Mouse (Mus musculus) stomach, embryonic 16.5 days (tissue): ENCODE data around the gene Emilin2. TPM values are rescaled to one million over a fixed set of nuclear protein-coding genes. Genes with fewer than 3 reads are reported as not detected.

ENCODE experiments used
- ATAC-seq: fragments of 200-750 bp; cut with Nextera tagmentation; 2 replicates; pipeline ENCODE4 v1.8.0; 2017; ENCODE audit warnings: moderate number of reproducible peaks, moderate TSS enrichment; ENCODE audit not compliant: insufficient read depth, low FRiP score
- H3K27ac ChIP-seq: fragments of 300-500 bp; sonication (generic); 2 replicates; pipeline ENCODE4 v1.5.1; 2014; ENCODE audit warnings: low read length
- H3K27me3 ChIP-seq: fragments of 300-500 bp; sonication (generic); 2 replicates; pipeline ENCODE4 v1.6.1; 2014; ENCODE audit warnings: low read length, control low read depth, mixed read lengths; ENCODE audit not compliant: control insufficient read depth, insufficient read depth
- H3K36me3 ChIP-seq: fragments of 300-500 bp; sonication (generic); 2 replicates; pipeline ENCODE4 v1.6.1; 2014; ENCODE audit warnings: low read length; ENCODE audit not compliant: control insufficient read depth, insufficient read depth
- H3K4me1 ChIP-seq: fragments of 300-500 bp; sonication (generic); 2 replicates; pipeline ENCODE4 v1.6.1; 2014; ENCODE audit warnings: low read length, control low read depth, mixed read lengths; ENCODE audit not compliant: control insufficient read depth, insufficient read depth
- H3K4me2 ChIP-seq: fragments of 300-500 bp; sonication (generic); 2 replicates; pipeline ENCODE4 v1.6.1; 2014; ENCODE audit warnings: low read depth, low read length, mixed read lengths
- H3K4me3 ChIP-seq: fragments of 300-500 bp; sonication (generic); replicated peaks from 2 replicates; pipeline ENCODE4 v1.5.1; 2014; ENCODE audit warnings: mild to moderate bottlenecking, low read length
- H3K9ac ChIP-seq: fragments of 300-500 bp; sonication (generic); 2 replicates; pipeline ENCODE4 v1.6.1; 2014; ENCODE audit warnings: low read length
- H3K9me3 ChIP-seq: fragments of 300-500 bp; sonication (generic); replicated peaks from 2 replicates; pipeline ENCODE4 v1.6.1; 2016; ENCODE audit warnings: low read length, control low read depth; ENCODE audit not compliant: control insufficient read depth
- WGBS: fragments of 180-500 bp; shearing (Covaris S2); extraction: QIAGEN DNeasy Blood & Tissue Kit; methylation state at CpG from one replicate; pipeline ENCODE4 v1.1.7; 2014; 5-methylcytosine and 5-hydroxymethylcytosine counted together
- polyA plus RNA-seq: library from polyadenylated mRNA; unstranded; fragments of >200 nt; fragmentation: Nextera tagmentation; extraction: Ambion mirVana; gene quantifications from 2 replicates; pipeline ENCODE4 v1.2.1, GENCODE M21; 2015

Gene Emilin2
- polyA plus RNA-seq, 1 experiment from 2014 or later = 4.5 TPM

- no peak overlapping the region for H3K27ac ChIP-seq
Measured at GRCm38 (mm10) chr17:71251601-71252001, 60.2 kb downstream of the Emilin2 start.

GRCm38 (mm10) chr17:71250819-71251600 lies 60.8 kb downstream of the Emilin2 start:
- H3K4me2 ChIP-seq = no peak overlapping the region
- H3K27ac ChIP-seq = no peak overlapping the region
- no peaks in the 10 kb centered on the region for H3K4me1 ChIP-seq
- H3K27me3 ChIP-seq = no peaks in the 10 kb centered on the region
- H3K36me3 ChIP-seq = peaks cover 6% of the 10 kb centered on the region
- 0 out of 2 replicates have a peak, but pooled peaks have one; percentile 14 for ATAC-seq
- H3K9ac ChIP-seq = no peak overlapping the region
- H3K4me3 ChIP-seq = no peak overlapping the region
- H3K9me3 ChIP-seq = no peaks in the 10 kb centered on the region
- WGBS = 73% methylated on average over 16 of the region's 16 CpGs

More at GRCm38 (mm10) chr17:71251601-71252001, 60.2 kb downstream of the Emilin2 start:
- Histone ChIP-seq H3K4me3 (no peak overlapping the region), H3K36me3 (no peaks in the 10 kb centered on the region), H3K27me3 (no peaks in the 10 kb centered on the region), H3K9ac (no peak overlapping the region), H3K4me1 (no peaks in the 10 kb centered on the region), H3K9me3 (no peaks in the 10 kb centered on the region), H3K4me2 (no peak overlapping the region)
- 56% methylated on average over 6 of the region's 6 CpGs for WGBS
- no peak for ATAC-seq

- H3K9ac ChIP-seq = no peak overlapping the region
- no peak overlapping the region for H3K4me2 ChIP-seq
- 80% methylated on average over 2 of the region's 2 CpGs for WGBS
- no peak for ATAC-seq
- H3K27ac ChIP-seq = no peak overlapping the region
- H3K4me1 ChIP-seq = no peaks in the 10 kb centered on the region
- H3K27me3 ChIP-seq = no peaks in the 10 kb centered on the region
- peaks cover 14% of the 10 kb centered on the region for H3K36me3 ChIP-seq
- no peaks in the 10 kb centered on the region for H3K9me3 ChIP-seq
- no peak overlapping the region for H3K4me3 ChIP-seq
Measured at GRCm38 (mm10) chr17:71250046-71250445, 61.7 kb downstream of the Emilin2 start.

- Histone ChIP-seq H3K9ac (no peak overlapping the region), H3K4me1 (no peaks in the 10 kb centered on the region), H3K4me2 (no peak overlapping the region), H3K9me3 (no peaks in the 10 kb centered on the region), H3K27ac (no peak overlapping the region), H3K4me3 (no peak overlapping the region), H3K27me3 (no peaks in the 10 kb centered on the region), H3K36me3 (peaks cover 23% of the 10 kb centered on the region)
- 85% methylated on average over 6 of the region's 6 CpGs for WGBS
- no peak for ATAC-seq
Measured at GRCm38 (mm10) chr17:71248963-71249362, 62.8 kb downstream of the Emilin2 start.

GRCm38 (mm10) chr17:71246022-71246421 lies 65.8 kb downstream of the Emilin2 start:
- Histone ChIP-seq H3K4me2 (no peak overlapping the region), H3K9ac (no peak overlapping the region), H3K27ac (no peak overlapping the region), H3K4me3 (no peak overlapping the region), H3K9me3 (no peaks in the 10 kb centered on the region), H3K36me3 (peaks cover 33% of the 10 kb centered on the region), H3K27me3 (no peaks in the 10 kb centered on the region), H3K4me1 (no peaks in the 10 kb centered on the region)
- no peak for ATAC-seq
- 88% methylated on average over 4 of the region's 4 CpGs for WGBS

GRCm38 (mm10) chr17:71245133-71245532 lies 66.6 kb downstream of the Emilin2 start:
- no peak for ATAC-seq
- WGBS = 97% methylated on average over 15 of the region's 15 CpGs
- no peak overlapping the region for H3K9ac ChIP-seq
- no peaks in the 10 kb centered on the region for H3K27me3 ChIP-seq
- H3K4me3 ChIP-seq = no peak overlapping the region
- H3K27ac ChIP-seq = no peak overlapping the region
- H3K9me3 ChIP-seq = no peaks in the 10 kb centered on the region
- no peak overlapping the region for H3K4me2 ChIP-seq
- peaks cover 33% of the 10 kb centered on the region for H3K36me3 ChIP-seq
- H3K4me1 ChIP-seq = no peaks in the 10 kb centered on the region

GRCm38 (mm10) chr17:71242666-71243065 lies 69.1 kb downstream of the Emilin2 start:
- no peak overlapping the region for H3K9ac ChIP-seq
- no peak overlapping the region for H3K4me2 ChIP-seq
- H3K27me3 ChIP-seq = no peaks in the 10 kb centered on the region
- no peak for ATAC-seq
- no peaks in the 10 kb centered on the region for H3K4me1 ChIP-seq
- no peaks in the 10 kb centered on the region for H3K9me3 ChIP-seq
- H3K36me3 ChIP-seq = peaks cover 33% of the 10 kb centered on the region
- WGBS = 92% methylated on average over 7 of the region's 7 CpGs
- no peak overlapping the region for H3K27ac ChIP-seq
- no peak overlapping the region for H3K4me3 ChIP-seq

- Histone ChIP-seq H3K27me3 (no peaks in the 10 kb centered on the region), H3K9ac (no peak overlapping the region), H3K27ac (no peak overlapping the region), H3K4me2 (no peak overlapping the region), H3K36me3 (peaks cover 25% of the 10 kb centered on the region), H3K4me1 (no peaks in the 10 kb centered on the region), H3K4me3 (no peak overlapping the region), H3K9me3 (no peaks in the 10 kb centered on the region)
- 90% methylated on average over 9 of the region's 9 CpGs for WGBS
- ATAC-seq = no peak
Measured at GRCm38 (mm10) chr17:71240811-71241210, 71.0 kb downstream of the Emilin2 start.

- no peak overlapping the region for H3K4me3 ChIP-seq
- WGBS = 93% methylated on average over 7 of the region's 7 CpGs
- no peak overlapping the region for H3K9ac ChIP-seq
- no peak overlapping the region for H3K27ac ChIP-seq
- H3K36me3 ChIP-seq = peaks cover 9% of the 10 kb centered on the region; the same call in 1 of the 2 replicates
- no peaks in the 10 kb centered on the region for H3K4me1 ChIP-seq
- H3K27me3 ChIP-seq = no peaks in the 10 kb centered on the region
- ATAC-seq = no peak
- H3K9me3 ChIP-seq = no peaks in the 10 kb centered on the region
- H3K4me2 ChIP-seq = no peak overlapping the region
Measured at GRCm38 (mm10) chr17:71238494-71238893, 73.3 kb downstream of the Emilin2 start.
